Mouse (Mus musculus): ENCODE measurements around the gene Atp1b1.

Atp1b1 gene

DNA sequence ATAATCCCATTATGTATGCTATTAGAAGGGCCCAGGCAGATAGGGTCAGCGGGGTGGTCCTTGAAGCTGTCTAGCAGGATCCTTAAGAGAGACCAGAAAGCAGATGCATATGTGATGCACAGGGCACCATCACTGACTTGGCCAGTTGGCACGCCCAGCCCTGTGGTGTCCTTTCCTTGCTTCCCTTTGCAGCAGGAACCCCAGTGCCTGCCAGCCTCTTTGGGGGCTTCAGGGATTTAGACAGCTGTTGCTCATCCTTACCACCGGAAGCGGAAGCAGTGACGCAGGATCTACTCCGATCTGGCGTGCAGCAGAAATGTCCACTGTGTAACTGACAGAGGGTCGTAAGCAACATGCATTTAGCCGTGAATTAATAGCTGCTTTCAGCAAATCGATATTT lies 9.3 kb upstream of the Atp1b1 start:
- no peak for DNase-seq (ENCODE audit: extremely low spot score, low spot score)

DNA sequence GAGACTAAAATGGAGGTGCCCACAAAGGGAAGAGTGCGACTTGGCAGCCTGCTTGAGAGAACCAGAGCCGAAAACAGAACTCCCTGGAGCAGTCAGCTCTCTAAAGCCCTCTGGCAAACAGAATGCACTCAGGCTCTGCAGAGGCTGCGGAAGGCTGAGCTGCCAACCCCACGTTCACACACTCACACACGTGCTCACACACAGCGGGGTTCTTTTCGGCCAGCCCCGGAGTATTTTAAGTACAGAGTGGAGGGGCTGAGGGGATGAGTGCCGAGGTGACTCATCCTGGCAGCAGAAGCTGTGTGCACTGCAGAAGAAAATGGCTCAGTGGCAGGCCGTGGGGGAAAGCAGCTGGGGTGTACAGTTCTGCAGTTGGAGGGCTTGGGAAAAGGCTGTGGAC lies 3.6 kb upstream of the Atp1b1 start:
- DNase-seq (ENCODE audit: extremely low spot score, low spot score): no peak

- no peak for DNase-seq (ENCODE audit: extremely low spot score, low spot score)
Measured at GRCm38 (mm10) chr1:164460921-164461697, 3.0 kb upstream of the Atp1b1 start.

DNA sequence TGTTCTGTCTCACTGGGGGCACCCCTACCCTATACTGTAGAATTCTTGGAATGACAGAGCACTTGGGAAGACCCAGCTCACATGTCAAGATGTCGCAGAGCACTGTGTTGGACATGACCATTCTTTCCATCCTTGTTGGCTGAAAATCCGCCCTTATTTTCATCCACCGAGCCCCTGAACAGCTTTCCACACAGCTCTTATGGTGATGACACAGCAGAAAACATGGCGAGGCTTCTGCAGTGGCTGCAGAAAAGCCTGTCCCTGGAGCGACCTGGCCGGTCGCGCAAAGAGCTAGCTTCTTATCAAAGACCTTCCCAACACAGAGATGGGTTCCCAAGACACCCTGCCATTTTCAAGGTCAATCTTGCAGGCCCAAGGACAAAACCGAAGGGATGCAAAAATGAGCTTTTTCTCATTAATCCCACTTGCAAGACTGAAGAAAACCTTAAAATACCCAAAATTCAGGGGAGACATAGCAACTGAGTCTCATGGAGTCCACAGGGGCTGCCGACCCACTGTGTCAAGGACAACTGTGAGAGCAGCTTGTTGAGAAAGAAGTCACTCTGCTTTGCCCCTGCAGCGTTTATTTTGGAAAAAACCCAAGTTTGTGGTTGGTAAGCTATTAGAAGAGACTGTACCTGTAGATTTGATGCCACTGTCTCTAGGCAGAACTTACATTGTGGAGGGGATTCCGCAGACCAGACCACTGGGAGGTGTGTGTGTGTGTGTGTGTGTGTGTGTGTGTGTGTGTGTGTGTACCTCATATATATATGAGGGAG lies 1.2 kb upstream of the Atp1b1 start:
- no peak for DNase-seq (ENCODE audit: extremely low spot score, low spot score)

- DNase-seq (ENCODE audit: extremely low spot score, low spot score): no peak
Measured at GRCm38 (mm10) chr1:164458621-164459051, 481 bp upstream of the Atp1b1 start.

DNA sequence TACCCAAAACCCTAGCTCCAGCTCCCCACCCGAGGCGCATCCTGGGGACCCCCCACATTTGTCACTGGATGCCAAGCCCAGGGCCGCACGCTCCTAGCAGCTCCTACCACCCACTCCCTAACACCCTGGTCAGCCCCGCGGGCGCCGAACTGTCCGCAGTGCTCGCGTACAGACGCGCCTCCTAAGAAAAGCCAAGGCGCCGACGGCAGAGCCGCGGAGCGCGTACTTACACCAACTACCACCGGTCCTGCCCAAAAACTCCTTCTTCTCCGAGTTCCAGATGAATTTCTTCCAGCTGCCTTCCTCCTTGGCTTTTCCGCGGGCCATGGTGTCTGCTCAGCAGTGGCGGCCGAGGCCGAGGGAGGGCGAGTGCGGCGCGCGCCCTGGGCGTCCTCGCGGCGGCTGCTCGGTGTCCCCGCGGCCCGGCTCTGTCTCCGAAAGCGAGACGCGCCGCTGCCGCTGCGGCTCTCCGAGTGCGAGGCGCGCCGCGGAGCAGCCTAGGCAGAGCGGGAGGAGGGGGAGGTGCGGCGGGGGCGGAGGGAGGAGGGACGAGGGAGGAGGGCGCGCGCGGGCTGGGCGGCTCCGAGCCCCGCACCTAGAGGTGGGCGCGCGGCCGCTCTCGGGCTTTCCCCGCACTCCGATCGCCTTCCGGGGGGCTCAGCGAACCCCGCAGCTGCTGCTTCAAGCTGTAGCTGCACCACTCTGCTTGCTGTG lies 467 bp downstream of the Atp1b1 start:
- DNase-seq (ENCODE audit: extremely low spot score, low spot score): no peak

DNA sequence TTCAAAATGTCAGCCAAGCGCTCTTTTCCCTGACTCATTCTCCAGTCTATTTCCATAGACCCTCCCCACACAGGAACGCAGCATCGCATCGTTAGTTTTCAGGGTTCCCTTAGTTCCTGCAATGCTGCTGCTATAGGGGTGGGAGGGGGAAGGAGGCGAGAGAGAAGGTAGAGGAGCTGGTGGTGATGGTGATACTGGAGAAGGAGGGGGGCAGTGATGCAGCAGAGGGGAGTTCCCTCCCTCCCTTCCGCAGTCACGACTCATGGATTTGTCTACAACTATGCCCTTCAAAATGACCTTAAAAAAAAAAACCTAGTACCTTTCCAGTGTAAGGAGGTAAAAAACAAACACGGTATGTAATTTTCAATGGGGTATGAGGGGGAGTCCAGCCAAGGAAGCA lies 1.4 kb downstream of the Atp1b1 start:
- DNase-seq (ENCODE audit: extremely low spot score, low spot score): no peak

DNA sequence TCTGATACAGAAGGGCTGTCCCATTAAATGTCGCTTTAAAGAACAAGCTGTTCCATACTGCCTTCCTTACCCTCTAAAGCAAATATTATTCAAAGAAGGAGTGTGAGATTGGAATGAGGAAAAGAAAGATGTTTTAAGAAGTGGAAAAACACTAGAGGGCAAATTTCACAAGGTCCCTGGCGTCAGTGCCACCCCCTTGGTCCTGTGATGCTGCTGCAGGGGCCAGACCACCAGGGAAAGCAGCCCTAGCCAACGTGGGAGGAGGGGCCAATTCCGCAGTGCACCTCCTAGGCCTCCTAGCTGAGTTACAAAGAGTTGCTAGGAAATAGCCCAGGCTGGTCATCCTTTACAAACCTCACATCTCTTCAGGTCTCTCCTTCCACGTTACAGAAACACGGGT lies 2.1 kb downstream of the Atp1b1 start:
- DNase-seq (ENCODE audit: extremely low spot score, low spot score): no peak

- no peak for DNase-seq (ENCODE audit: extremely low spot score, low spot score)
Measured at GRCm38 (mm10) chr1:164455614-164456013, 2.5 kb downstream of the Atp1b1 start.

- no peak for DNase-seq (ENCODE audit: extremely low spot score, low spot score)
Measured at GRCm38 (mm10) chr1:164454747-164455400, 3.3 kb downstream of the Atp1b1 start.

- no peak for DNase-seq (ENCODE audit: extremely low spot score, low spot score)
Measured at GRCm38 (mm10) chr1:164453739-164454138, 4.4 kb downstream of the Atp1b1 start.

GRCm38 (mm10) chr1:164453146-164453545 lies 5.0 kb downstream of the Atp1b1 start:
- DNase-seq (ENCODE audit: extremely low spot score, low spot score): no peak

GRCm38 (mm10) chr1:164452580-164452979 lies 5.6 kb downstream of the Atp1b1 start:
- DNase-seq (ENCODE audit: extremely low spot score, low spot score): no peak

DNA sequence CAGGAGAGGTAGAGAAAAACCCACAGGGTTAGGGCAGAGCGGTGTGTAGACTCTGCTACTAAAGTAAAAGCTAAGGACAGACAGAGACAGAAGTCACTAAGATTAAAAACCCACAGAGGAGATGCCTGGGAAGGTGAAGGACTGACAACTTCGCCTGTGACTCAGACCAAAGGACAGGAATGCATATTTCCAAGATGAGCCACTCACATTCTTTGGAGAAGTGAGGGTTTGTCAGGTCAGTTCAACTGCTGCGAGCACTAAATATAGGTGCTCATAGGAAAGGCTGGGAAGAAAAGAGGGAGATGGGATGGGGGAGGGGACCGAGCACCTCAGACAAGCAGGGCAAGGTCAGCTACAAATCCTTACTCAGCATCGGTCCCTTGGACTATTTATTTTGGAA lies 6.8 kb downstream of the Atp1b1 start:
- no peak for DNase-seq (ENCODE audit: extremely low spot score, low spot score)

DNA sequence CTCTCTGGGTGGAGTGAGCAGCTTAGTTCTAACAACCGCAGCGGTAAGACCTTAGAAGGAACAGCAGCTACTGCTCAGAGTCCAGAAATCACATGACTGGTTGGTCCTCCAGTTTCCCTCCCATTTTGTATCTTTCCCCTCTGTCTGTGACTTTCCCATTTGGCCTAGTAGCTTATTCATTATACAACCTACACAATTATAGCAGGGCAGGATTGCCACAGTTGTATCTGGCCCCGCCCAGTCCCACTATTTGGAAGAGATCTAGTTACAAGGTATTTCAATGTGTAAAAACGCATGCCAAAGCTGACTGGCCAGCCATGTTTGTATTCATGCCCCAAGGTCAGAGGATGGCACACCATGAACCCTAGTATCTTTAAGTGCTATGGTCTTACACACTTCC lies 7.5 kb downstream of the Atp1b1 start:
- no peak for DNase-seq (ENCODE audit: extremely low spot score, low spot score)

DNA sequence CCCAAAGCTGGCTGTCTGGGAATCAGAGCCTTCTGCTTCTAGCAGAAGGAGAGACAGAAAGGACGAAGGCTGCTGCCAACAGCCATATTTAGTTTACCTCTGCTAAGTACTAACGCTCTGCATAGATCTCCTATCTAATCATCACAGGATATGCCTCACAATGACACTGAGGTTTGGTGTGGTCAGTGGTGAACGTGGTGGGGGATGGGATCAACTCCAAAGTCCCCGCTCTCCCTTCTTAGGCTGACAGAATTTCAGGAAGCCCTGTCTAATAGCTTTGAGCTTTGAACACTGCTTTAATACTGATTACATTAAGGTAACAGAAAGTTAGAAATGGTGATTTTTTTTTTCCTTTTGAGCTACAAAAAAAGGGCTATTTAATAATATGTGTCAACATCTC lies 7.9 kb downstream of the Atp1b1 start:
- no peak for DNase-seq (ENCODE audit: extremely low spot score, low spot score)

- DNase-seq (ENCODE audit: extremely low spot score, low spot score): no peak
Measured at GRCm38 (mm10) chr1:164449626-164450025, 8.5 kb downstream of the Atp1b1 start.

GRCm38 (mm10) chr1:164447521-164447920 lies 10.6 kb downstream of the Atp1b1 start:
- no peak for DNase-seq (ENCODE audit: extremely low spot score, low spot score)

- no peak for DNase-seq (ENCODE audit: extremely low spot score, low spot score)
Measured at GRCm38 (mm10) chr1:164446535-164446934, 11.6 kb downstream of the Atp1b1 start.

DNA sequence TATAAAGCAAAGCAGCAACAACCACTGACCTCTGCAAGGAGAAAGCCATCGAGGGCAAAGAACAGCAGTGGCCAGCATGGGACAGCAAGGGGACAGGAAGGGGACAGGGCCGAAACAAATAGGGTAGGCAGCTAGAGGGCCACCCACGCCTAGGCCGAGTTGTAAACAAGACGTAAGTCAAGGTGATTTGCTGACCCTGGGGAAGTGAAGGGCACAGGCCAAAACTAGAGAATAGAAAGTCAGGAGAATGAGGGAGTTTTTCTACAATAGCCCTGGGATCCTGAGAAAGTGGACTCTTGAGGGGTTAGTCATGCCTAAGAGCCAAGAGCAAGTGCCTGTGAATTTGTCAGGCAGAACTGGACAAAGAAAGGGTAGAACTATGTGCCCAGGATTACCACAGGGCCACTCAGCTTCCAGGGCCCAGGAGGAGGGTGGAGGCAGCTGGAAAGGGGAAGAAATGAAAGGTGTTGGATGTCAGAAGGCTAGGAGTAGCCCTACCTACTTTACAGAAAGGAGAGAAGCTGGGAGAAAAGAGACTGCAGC lies 12.5 kb downstream of the Atp1b1 start:
- no peak for DNase-seq (ENCODE audit: extremely low spot score, low spot score)

DNA sequence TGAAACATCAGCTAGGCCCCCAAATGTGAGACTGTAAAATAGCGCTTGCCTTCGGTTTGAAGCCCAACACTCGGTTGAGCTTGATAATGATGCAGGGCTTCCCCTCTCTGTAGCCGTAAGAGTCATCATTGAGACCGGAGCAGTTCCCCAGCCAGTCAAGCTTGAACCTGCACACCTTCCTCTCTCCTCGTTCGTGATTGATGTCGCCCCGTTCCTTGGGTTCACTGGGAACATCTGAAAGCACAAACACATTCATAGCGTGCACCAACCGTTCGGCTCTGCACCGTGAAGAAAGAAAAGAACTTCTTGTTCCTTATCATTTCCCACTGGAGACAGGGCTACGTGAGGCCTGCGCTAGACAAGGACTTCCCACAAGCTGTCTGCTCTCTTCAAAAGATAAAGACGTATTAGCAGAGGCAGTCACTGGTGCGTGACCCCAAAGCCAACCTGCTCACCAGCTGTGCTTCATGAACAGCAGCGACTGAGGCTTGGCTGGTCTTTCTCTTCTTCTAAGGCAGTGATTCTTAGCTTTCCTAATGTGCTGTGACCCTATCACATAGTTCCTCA lies 16.7 kb downstream of the Atp1b1 start:
- DNase-seq (ENCODE audit: extremely low spot score, low spot score): no peak
